Mouse (Mus musculus): ENCODE measurements at regions not wholly inside any gene's neighbourhood (a gene's known extent, or its start where the extent isn't known, plus 50 kb on each side); places are given as distances from the start of the nearest gene placed in this dataset.

DNA sequence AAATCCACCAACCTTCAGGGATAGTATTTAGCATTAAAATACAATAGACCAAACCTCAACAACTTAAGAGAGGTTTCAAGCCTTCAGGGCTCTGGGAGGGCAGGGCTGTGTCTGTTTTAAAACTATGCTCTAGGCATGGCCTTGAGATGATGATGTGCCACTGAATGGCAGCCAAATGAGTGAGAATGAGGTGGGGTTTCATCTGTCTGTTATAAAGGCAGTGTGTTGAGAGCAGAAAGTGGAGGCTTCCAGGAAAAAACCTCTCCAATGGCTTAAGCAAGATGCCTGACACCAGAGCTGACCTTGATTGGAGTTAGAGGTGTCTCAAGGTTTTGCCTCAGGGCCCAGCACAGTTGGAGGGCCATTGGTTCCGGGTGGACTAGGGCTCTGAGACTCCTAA is 111.1 kb upstream of the Tut7 start:
- H3K36me3 ChIP-seq (replicated peaks in 1 of 2; ENCODE audit: control insufficient read depth in 1 of 2, insufficient read depth in 1 of 2, low read length in 1 of 2), result no peaks in the 10 kb centered on the region
- DNase-seq (ENCODE audit: extremely low read depth), result no peak
- no peak overlapping the region for H3K27ac ChIP-seq (ENCODE audit: insufficient read depth, low read depth)
- H3K4me1 ChIP-seq (ENCODE audit: control insufficient read depth in 1 of 2, insufficient read depth in 2 of 2), result no peaks in the 10 kb centered on the region
- in situ Hi-C loops (cut with MboI; ENCODE audit: low pct_ligation_motif_present, low pct_unique_long_range_greater_than_20kb, low sequenced_read_pairs), result no loop called here
- no peak overlapping the region for H3K9ac ChIP-seq (ENCODE audit: insufficient read depth, low read depth)
- no peaks in the 10 kb centered on the region for H3K79me2 ChIP-seq (replicated peaks; ENCODE audit: control insufficient read depth, extremely low read depth, insufficient read depth, poor library complexity, severe bottlenecking)
- TF ChIP-seq ZNF384 (IDR thresholded peaks at IDR 0.05; ENCODE audit: low read depth, low read length) (no peak), ETS1 (conservative IDR thresholded peaks at IDR 0.05; ENCODE audit: low read depth, low read length) (no peak), MEF2A (IDR thresholded peaks at IDR 0.05; ENCODE audit: borderline replicate concordance, low read depth, low read length) (no peak), RAD21 (IDR thresholded peaks at IDR 0.05; ENCODE audit: low read depth, low read length) (no peak), ZC3H11A (IDR thresholded peaks at IDR 0.05; ENCODE audit: low read depth, low read length) (no peak), ELF1 (IDR thresholded peaks at IDR 0.05; ENCODE audit: low read depth, low read length) (no peak)
- no peak overlapping the region for H3K4me3 ChIP-seq (replicated peaks in 1 of 3; ENCODE audit: low read depth in 2 of 3, low read length in 2 of 3, poor library complexity in 1 of 3)
- no peaks in the 10 kb centered on the region for H3K27me3 ChIP-seq (replicated peaks)
- dilution Hi-C loops (cut with MboI; ENCODE audit: extremely low pct_ligation_motif_present, extremely low pct_unique_long_range_greater_than_20kb, low sequenced_read_pairs), result no loop called here
- H3K4me2 ChIP-seq (ENCODE audit: insufficient read depth, low read depth, poor library complexity, severe bottlenecking), result no peak overlapping the region
- H3K9me3 ChIP-seq (replicated peaks; ENCODE audit: low read length), result peaks cover 51% of the 10 kb centered on the region

DNA sequence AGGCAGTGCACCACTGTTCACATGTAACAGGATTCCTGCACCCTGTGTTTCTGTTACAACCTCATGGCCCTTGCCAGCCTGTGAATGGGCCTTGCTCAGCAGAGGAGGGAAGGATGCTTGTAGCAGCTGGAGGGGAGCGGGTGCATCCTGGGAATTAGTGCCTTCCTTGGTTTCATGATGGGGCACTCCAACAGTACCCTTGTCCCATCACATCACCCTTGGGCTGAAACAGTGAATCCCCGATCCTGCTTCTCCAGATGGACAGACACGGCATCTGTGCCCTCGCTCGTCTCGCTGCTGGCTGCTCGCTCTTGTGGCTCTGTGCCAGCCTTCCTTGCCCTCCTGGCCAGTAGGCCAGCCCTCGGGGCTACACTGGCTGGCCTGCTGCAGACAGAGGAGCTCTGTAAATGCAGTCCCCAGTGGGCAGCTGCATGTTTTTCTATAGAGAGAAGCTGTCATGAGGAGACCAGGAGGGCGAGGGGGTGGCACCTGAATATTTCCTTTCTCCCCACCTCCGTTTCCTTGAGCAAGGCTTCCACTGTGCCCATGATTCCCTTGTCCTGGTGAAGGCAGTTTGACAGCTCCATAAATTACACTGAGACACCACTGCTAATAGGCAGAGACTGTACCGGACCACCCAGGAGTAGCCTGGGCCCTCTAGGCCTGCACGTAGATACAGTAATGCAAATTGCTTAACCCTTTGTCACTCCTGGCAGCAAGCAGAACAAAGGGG is 104.6 kb upstream of the Tut7 start:
- Histone ChIP-seq H3K9me3 (replicated peaks; ENCODE audit: low read length) (peaks cover 59% of the 10 kb centered on the region), H3K4me2 (ENCODE audit: insufficient read depth, low read depth, poor library complexity, severe bottlenecking) (no peak overlapping the region), H3K4me3 (replicated peaks in 1 of 3; ENCODE audit: low read depth in 2 of 3, low read length in 2 of 3, poor library complexity in 1 of 3) (no peak overlapping the region), H3K4me1 (ENCODE audit: control insufficient read depth in 1 of 2, insufficient read depth in 2 of 2) (no peaks in the 10 kb centered on the region), H3K36me3 (replicated peaks in 1 of 2; ENCODE audit: control insufficient read depth in 1 of 2, insufficient read depth in 1 of 2, low read length in 1 of 2) (no peaks in the 10 kb centered on the region), H3K27ac (ENCODE audit: insufficient read depth, low read depth) (no peak overlapping the region), H3K27me3 (replicated peaks) (no peaks in the 10 kb centered on the region), H3K79me2 (replicated peaks; ENCODE audit: control insufficient read depth, extremely low read depth, insufficient read depth, poor library complexity, severe bottlenecking) (no peaks in the 10 kb centered on the region), H3K9ac (ENCODE audit: insufficient read depth, low read depth) (no peak overlapping the region)
- TF ChIP-seq KAT2A (IDR thresholded peaks at IDR 0.05; ENCODE audit: insufficient replicate concordance, low read length) (no peak), CHD1 (IDR thresholded peaks at IDR 0.05; ENCODE audit: low read depth, low read length) (no peak), HCFC1 (IDR thresholded peaks at IDR 0.05; ENCODE audit: low read depth, low read length) (no peak), CTCF (conservative IDR thresholded peaks at IDR 0.05 in 1 of 2, IDR thresholded peaks at IDR 0.05 in 1 of 2; ENCODE audit: low read depth in 2 of 2, low read length in 2 of 2) (no peak), POLR2AphosphoS2 (IDR thresholded peaks at IDR 0.05; ENCODE audit: low read depth, low read length) (no peak), JUN (IDR thresholded peaks at IDR 0.05; ENCODE audit: insufficient read depth, low read depth, low read length) (no peak), SIN3A (IDR thresholded peaks at IDR 0.05; ENCODE audit: low read length) (no peak), MXI1 (IDR thresholded peaks at IDR 0.05; ENCODE audit: low read depth, low read length) (no peak), TBP (conservative IDR thresholded peaks at IDR 0.05; ENCODE audit: low read depth, low read length) (no peak)
- dilution Hi-C loops (cut with MboI; ENCODE audit: extremely low pct_ligation_motif_present, extremely low pct_unique_long_range_greater_than_20kb, low sequenced_read_pairs), result no loop called here
- in situ Hi-C loops (cut with MboI; ENCODE audit: low pct_ligation_motif_present, low pct_unique_long_range_greater_than_20kb, low sequenced_read_pairs), result no loop called here
- DNase-seq (ENCODE audit: extremely low read depth), result no peak

All from CH12.LX (cell line).